Mouse (Mus musculus) spleen, adult 2 months (tissue): Measurements from ENCODE around the gene Pus7.

Source experiments
- CTCF ChIP-seq: fragments of 200-500 bp; IDR thresholded peaks from 2 replicates; pipeline ENCODE4 v1.5.1; 2011; ENCODE audit warnings: mild to moderate bottlenecking, inconsistent platforms; ENCODE audit not compliant: insufficient read depth, insufficient read length, insufficient replicate concordance; ENCODE audit errors: extremely low read depth
- POLR2A ChIP-seq: fragments of 200-500 bp; IDR thresholded peaks from 2 replicates; pipeline ENCODE4 v1.6.1; 2011; ENCODE audit warnings: low read depth, low read length, inconsistent platforms

GRCm38 (mm10) chr5:23758633-23759032 lies 24.9 kb downstream of the Pus7 start:
- TF ChIP-seq CTCF (peak; percentile 58; the same call in 1 of the 2 replicates), POLR2A (no peak)
